Mouse (Mus musculus): ENCODE measurements at regions not wholly inside any gene's neighbourhood (a gene's known extent, or its start where the extent isn't known, plus 50 kb on each side); places are given as distances from the start of the nearest gene placed in this dataset.
A peak's percentile ranks its signal among the peaks of the same experiment; 100 is the strongest.

GRCm38 (mm10) chr5:95864252-95864651, 88.5 kb downstream of the E330014E10Rik start:
- TF ChIP-seq POLR2A (IDR thresholded peaks at IDR 0.05; ENCODE audit: low read depth, low read length) (no peak), CTCF (IDR thresholded peaks at IDR 0.05; ENCODE audit: borderline replicate concordance, insufficient read depth, low read length) (no peak)
- H3K27ac ChIP-seq (ENCODE audit: insufficient read depth, low read length): no peak overlapping the region
- no peak overlapping the region for H3K4me3 ChIP-seq (ENCODE audit: insufficient read depth, low read length)
- H3K4me1 ChIP-seq (ENCODE audit: control insufficient read depth, insufficient read depth, low read length): no peaks in the 10 kb centered on the region

GRCm38 (mm10) chr5:95864725-95865492, 89.1 kb downstream of the E330014E10Rik start:
- no peak overlapping the region for H3K4me3 ChIP-seq (ENCODE audit: insufficient read depth, low read length)
- H3K4me1 ChIP-seq (ENCODE audit: control insufficient read depth, insufficient read depth, low read length): no peaks in the 10 kb centered on the region
- no peak overlapping the region for H3K27ac ChIP-seq (ENCODE audit: insufficient read depth, low read length)
- TF ChIP-seq POLR2A (IDR thresholded peaks at IDR 0.05; ENCODE audit: low read depth, low read length) (no peak), CTCF (IDR thresholded peaks at IDR 0.05; ENCODE audit: borderline replicate concordance, insufficient read depth, low read length) (no peak)

DNA sequence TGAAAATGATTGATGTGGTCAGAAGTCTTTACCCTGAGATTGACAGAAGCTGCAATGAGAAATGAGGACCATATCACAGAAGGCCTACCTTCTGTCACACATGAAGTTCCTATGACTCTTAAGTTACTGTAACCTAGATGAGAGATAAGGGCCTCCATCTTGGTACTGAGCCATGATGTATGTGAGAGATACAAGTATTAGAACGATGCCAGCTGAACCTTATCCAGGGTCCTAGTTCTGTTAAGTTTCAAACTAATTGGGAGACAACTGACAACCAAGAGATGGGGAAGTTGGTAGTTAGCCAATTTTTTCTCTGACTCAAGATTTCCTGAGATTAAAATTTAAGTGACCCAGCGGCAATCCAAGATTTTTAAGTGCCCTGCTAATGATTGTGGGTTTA, 89.7 kb downstream of the E330014E10Rik start:
- no peak for TF ChIP-seq CTCF (IDR thresholded peaks at IDR 0.05; ENCODE audit: borderline replicate concordance, insufficient read depth, low read length)
- TF ChIP-seq POLR2A (IDR thresholded peaks at IDR 0.05; ENCODE audit: low read depth, low read length): no peak
- H3K27ac ChIP-seq (ENCODE audit: insufficient read depth, low read length): no peak overlapping the region
- no peaks in the 10 kb centered on the region for H3K4me1 ChIP-seq (ENCODE audit: control insufficient read depth, insufficient read depth, low read length)
- no peak overlapping the region for H3K4me3 ChIP-seq (ENCODE audit: insufficient read depth, low read length)

DNA sequence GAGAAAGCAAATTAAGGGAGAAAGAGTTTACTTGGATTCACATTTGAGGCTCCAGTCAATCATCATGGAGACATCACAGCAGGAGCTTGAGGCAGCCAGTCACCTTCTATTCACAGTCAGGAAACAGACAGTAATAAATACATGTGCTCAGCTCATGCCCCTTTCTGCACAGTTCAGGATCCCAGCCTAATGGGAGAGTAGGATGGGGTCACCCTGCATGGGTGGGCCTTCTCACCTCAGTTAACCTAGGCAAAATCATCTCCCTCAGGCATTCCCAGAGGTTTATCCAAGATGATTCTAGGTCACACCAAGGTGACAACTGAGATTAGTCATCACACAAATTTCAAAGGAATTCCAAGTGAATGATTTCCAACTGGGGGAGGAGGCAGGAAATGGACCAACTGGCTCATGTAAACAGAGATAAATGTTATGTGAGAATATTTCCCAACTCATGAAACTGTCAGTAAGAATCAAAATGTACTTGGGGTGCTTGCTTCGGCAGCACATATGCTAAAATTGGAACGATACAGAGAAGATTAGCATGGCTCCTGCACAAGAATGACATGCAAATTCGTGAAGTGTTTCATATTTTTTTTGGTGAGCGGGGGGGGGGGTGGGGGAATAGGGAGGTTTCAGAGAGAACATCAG, 89.8 kb upstream of the Cxcl13 start:
- no peak overlapping the region for H3K4me3 ChIP-seq (ENCODE audit: insufficient read depth, low read length)
- H3K4me1 ChIP-seq (ENCODE audit: control insufficient read depth, insufficient read depth, low read length): no peaks in the 10 kb centered on the region
- TF ChIP-seq CTCF (IDR thresholded peaks at IDR 0.05; ENCODE audit: borderline replicate concordance, insufficient read depth, low read length): no peak
- TF ChIP-seq POLR2A (IDR thresholded peaks at IDR 0.05; ENCODE audit: low read depth, low read length): no peak
- H3K27ac ChIP-seq (ENCODE audit: insufficient read depth, low read length): no peak overlapping the region

DNA sequence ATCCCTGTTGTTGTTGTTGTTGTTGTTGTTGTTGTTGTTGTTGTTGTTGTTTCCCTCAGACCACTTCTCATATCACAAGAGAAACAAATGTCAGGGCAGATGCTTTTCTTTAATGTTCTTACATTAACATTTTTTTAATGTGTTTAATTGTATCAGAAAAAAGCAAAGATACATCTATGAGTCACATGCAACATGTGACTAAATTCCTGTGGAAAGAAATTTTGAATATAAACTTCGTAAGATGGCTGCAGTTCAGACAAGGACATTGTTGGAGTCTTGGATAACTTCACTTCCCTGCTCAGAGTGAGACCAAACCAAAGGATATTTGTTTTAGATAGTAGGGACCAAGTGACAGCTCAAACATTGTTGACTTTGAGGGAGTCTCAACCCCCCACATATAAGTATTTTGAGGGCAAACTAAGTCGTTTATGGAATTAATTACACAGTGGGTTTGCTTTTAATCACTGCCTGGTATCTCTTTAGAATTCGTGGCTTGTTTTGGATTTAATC, 86.4 kb upstream of the Cxcl13 start:
- no peak overlapping the region for H3K27ac ChIP-seq (ENCODE audit: insufficient read depth, low read length)
- TF ChIP-seq CTCF (IDR thresholded peaks at IDR 0.05; ENCODE audit: borderline replicate concordance, insufficient read depth, low read length) (no peak), POLR2A (IDR thresholded peaks at IDR 0.05; ENCODE audit: low read depth, low read length) (no peak)
- H3K4me3 ChIP-seq (ENCODE audit: insufficient read depth, low read length): no peak overlapping the region
- no peaks in the 10 kb centered on the region for H3K4me1 ChIP-seq (ENCODE audit: control insufficient read depth, insufficient read depth, low read length)

- no peak overlapping the region for H3K4me3 ChIP-seq (ENCODE audit: insufficient read depth, low read length)
- H3K4me1 ChIP-seq (ENCODE audit: control insufficient read depth, insufficient read depth, low read length): no peaks in the 10 kb centered on the region
- TF ChIP-seq POLR2A (IDR thresholded peaks at IDR 0.05; ENCODE audit: low read depth, low read length): no peak
- TF ChIP-seq CTCF (IDR thresholded peaks at IDR 0.05; ENCODE audit: borderline replicate concordance, insufficient read depth, low read length): no peak
- H3K27ac ChIP-seq (ENCODE audit: insufficient read depth, low read length): no peak overlapping the region
Observed at GRCm38 (mm10) chr5:95874969-95875368, 81.8 kb upstream of the Cxcl13 start.

GRCm38 (mm10) chr5:95880914-95881313, 75.8 kb upstream of the Cxcl13 start:
- Histone ChIP-seq H3K27ac (ENCODE audit: insufficient read depth, low read length) (no peak overlapping the region), H3K4me3 (ENCODE audit: insufficient read depth, low read length) (no peak overlapping the region), H3K4me1 (ENCODE audit: control insufficient read depth, insufficient read depth, low read length) (no peaks in the 10 kb centered on the region)
- TF ChIP-seq CTCF (IDR thresholded peaks at IDR 0.05; ENCODE audit: borderline replicate concordance, insufficient read depth, low read length) (peak; percentile 12; the same call in 1 of the 2 replicates), POLR2A (IDR thresholded peaks at IDR 0.05; ENCODE audit: low read depth, low read length) (no peak)
